Mouse (Mus musculus) kidney, postnatal 10 days (tissue): ENCODE measurements around the gene Urah.
A peak's percentile ranks its signal among the peaks of the same experiment; 100 is the strongest.

Source experiments
- DNase-seq: peaks from one replicate; pipeline ENCODE4 v3.0.0; 2021; ENCODE audit warnings: mixed read lengths

Gene Urah

GRCm38 (mm10) chr7:140840750-140841735, 6.2 kb downstream of the Urah start:
- DNase-seq = no peak

GRCm38 (mm10) chr7:140843806-140844205, 9.0 kb downstream of the Urah start:
- DNase-seq = no peak

GRCm38 (mm10) chr7:140844905-140845665, 10.3 kb downstream of the Urah start, which contains the start of gene Scgb1c1:
Scgb1c1 (plus strand) TSS chr7:140845547.
- peak; percentile 95 for DNase-seq

- no peak for DNase-seq
Measured at GRCm38 (mm10) chr7:140845683-140846082, 10.9 kb downstream of the Urah start.

GRCm38 (mm10) chr7:140846676-140847075, 11.9 kb downstream of the Urah start:
- DNase-seq = no peak

- DNase-seq = peak; percentile 63
Measured at GRCm38 (mm10) chr7:140847755-140848580, 13.2 kb downstream of the Urah start, which contains the start of gene Odf3. Odf3 (plus strand) TSS chr7:140847805.

GRCm38 (mm10) chr7:140848591-140848990, 13.8 kb downstream of the Urah start:
- no peak for DNase-seq

- DNase-seq = no peak
Measured at GRCm38 (mm10) chr7:140851916-140852315, 17.1 kb downstream of the Urah start.

- no peak for DNase-seq
Measured at GRCm38 (mm10) chr7:140853386-140853785, 18.6 kb downstream of the Urah start.

GRCm38 (mm10) chr7:140854483-140854882, 19.7 kb downstream of the Urah start:
- DNase-seq = no peak

GRCm38 (mm10) chr7:140855181-140855580, 20.4 kb downstream of the Urah start:
- no peak for DNase-seq

GRCm38 (mm10) chr7:140855860-140856784, 21.3 kb downstream of the Urah start, which contains the start of gene Gm45785:
Gm45785 (minus strand) TSS chr7:140856331.
- peak; percentile 88 for DNase-seq

- DNase-seq = peak; percentile 93
Measured at GRCm38 (mm10) chr7:140856785-140857549, 22.1 kb downstream of the Urah start, which contains the start of gene Ric8a. Ric8a (plus strand) TSS chr7:140856957.

- no peak for DNase-seq
Measured at GRCm38 (mm10) chr7:140857550-140858505, 23.0 kb downstream of the Urah start, which contains the start of gene Bet1l. Bet1l (minus strand) TSS chr7:140857577.

GRCm38 (mm10) chr7:140858746-140859145, 23.9 kb downstream of the Urah start:
- DNase-seq = no peak

GRCm38 (mm10) chr7:140859997-140860396, 25.2 kb downstream of the Urah start:
- no peak for DNase-seq

- no peak for DNase-seq
Measured at GRCm38 (mm10) chr7:140860728-140861127, 25.9 kb downstream of the Urah start.

GRCm38 (mm10) chr7:140864761-140865160, 29.9 kb downstream of the Urah start:
- no peak for DNase-seq

GRCm38 (mm10) chr7:140874224-140874623, 39.4 kb downstream of the Urah start:
- no peak for DNase-seq
